Mouse (Mus musculus) embryo, embryonic 11 days (tissue): ENCODE measurements around the gene Plekhm1.

Source experiments
- DNase-seq: peaks from one replicate; pipeline ENCODE4 v3.0.0-alpha.2; 2015

Plekhm1 gene

DNA sequence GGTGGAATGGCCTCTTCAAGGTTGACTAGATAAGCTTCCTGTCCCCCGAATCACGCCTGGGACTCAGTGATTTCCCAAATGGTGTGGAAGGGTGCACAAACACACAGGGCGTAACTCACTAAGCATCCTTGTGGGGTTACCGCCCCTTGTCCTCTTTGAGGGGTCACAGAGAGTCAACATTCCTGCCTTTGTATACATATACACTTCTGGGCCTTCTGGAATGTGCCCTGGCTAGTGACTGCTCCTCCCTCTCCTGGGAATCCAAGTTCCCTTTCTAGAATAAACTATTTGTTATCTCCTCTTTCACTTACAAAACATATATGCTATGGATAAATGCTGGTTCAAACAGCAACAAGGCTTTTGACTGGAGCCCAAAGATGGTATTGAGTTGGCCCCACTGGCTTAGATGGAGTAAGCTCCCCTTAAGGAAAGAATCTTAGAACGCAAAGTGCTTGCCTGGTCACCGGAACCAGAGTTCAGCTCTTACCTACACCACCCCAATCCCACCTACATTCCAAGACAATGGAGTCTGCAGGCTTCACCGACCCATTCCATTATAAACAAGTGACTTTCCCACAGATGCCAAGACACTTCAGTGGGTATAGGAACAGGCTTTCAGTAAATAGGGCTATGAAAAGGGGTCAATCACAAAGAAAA lies 24.5 kb downstream of the Plekhm1 start:
- no peak for DNase-seq

GRCm38 (mm10) chr11:103386827-103387226 lies 25.7 kb downstream of the Plekhm1 start:
- no peak for DNase-seq

DNA sequence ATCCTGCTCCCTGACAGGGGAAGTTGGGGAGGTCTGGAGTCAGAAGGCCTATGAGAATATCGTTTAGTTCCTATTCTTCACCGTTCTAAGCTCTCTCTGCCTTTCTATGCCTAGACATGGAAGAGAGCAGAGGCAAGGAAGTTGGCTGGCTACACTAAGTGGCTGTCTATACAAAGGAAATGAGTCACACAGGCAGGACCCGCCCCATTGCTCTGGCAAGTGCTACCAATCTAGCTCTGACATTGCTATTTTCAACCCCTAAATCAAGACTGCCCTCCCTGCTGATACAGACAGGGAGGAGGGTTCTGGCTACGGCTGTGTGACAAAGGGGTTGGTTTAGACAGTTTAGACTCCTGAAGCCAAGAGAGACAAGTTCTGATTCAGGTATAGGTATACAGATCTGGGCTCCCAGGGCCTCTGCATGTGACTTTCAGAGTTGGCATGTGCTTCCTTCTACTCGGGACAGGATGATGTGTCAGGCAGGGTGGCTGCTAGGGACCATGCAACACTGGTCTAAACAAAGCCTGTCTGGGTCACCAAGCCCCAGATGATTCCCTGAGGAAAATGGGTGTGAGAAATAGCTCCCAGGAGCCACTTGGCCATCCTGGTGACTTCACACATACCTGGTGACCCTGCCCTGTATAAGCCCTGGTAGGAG lies 30.4 kb downstream of the Plekhm1 start:
- DNase-seq = no peak

GRCm38 (mm10) chr11:103381505-103381904 lies 31.0 kb downstream of the Plekhm1 start:
- DNase-seq = no peak

- no peak for DNase-seq
These were observed 32.0 kb downstream of the Plekhm1 start for GRCm38 (mm10) chr11:103380460-103380859.

DNA sequence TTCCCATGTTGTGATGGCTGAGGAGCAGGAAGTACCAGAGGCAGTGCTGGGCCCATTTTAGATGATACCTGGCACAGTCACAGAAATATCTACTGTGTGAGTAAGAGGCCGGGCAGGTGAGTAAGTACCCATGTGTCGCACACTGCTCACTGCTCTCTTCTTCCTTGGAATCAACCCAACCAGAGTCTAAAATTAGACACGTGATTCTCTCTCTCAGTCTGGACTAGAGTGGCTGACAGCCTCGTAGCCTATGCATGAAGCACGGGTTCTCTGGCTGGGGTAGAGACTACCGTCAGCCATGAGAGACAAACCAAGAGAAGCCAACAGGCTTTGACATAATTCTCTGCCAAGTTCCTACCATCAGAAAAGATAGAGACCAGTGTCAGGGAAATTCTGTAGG lies 34.1 kb downstream of the Plekhm1 start:
- no peak for DNase-seq

GRCm38 (mm10) chr11:103375772-103376171 lies 36.7 kb downstream of the Plekhm1 start:
- no peak for DNase-seq

DNA sequence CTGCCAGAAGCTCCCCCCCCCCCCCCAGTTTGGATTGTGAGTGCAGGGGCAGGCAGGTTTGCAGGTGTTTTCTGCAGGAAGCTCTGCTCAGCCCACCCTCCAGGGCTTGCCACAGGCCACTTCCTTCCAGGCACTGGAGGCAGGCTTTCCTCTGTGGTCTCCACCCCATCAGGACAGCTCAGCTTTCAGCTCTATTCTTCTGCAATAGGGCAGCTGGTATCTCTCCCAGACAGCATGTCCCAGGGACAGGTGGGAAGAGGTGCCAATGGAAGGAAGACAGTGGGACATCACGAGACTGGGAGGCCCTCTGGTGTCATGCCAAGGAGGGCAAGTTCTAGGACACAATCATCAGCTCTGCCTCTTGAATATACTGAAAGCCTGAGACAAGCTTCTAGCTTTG lies 37.2 kb downstream of the Plekhm1 start:
- no peak for DNase-seq

GRCm38 (mm10) chr11:103373922-103374321 lies 38.6 kb downstream of the Plekhm1 start:
- no peak for DNase-seq

DNA sequence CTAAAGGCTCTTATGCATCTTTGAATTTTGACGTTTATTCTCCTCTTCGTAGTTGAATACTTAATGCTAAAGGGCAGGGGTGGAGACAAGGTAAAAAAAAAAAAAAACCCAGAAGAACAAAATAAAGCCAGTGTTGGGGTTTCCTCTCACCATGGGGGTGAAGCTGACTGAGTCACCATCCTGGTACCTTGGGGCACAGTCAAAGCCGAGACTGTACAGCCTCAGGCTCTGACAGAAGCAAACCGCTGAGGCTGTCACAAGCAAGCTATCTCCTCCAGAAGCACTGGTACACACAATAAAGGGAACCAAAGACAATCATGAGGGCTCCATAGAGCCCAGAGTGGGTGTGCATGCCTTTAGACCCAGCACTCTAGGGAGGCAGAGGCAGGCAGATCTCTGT lies 39.9 kb downstream of the Plekhm1 start:
- no peak for DNase-seq

- no peak for DNase-seq
These were observed 40.4 kb downstream of the Plekhm1 start for GRCm38 (mm10) chr11:103372068-103372467.

- DNase-seq = no peak
These were observed 41.3 kb downstream of the Plekhm1 start for GRCm38 (mm10) chr11:103371222-103371539.

DNA sequence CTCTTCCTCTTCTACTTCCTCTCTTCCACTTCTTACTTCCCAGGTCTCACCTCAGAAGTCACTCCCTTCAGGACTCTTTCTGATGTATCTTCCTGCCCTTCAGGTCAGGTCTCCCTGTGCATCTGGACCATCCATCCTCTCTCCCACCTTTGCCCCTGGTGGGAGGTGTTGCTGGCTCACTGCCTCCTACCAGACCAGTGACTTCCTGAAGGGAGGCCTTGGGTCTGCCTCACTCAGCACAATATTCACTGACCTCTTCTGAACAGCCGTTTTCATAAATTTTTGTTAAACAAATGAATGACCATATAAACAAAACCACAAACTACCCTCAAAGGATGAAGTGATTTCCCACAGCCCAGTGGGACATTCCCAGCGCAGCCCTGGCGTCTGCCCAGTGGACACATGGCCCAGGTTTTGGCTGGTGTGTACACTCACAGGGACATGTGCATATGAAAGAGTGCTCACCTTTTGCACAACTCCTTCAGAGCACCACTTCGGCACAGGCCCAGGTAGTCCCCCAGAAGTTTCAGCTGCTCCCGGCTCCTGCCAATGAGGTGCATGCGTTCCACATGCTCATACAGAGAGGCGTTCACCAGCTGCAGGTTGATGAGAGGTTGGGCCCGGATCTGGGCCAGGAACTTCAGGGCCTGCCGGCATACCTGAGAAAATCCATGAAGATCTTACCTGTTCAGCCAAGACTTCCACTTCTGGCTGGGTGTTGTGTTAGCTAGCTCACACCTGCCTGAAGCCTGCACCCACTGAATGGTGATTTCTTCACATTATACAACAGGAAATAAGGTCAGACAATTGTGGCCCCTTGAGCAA lies 41.9 kb downstream of the Plekhm1 start:
- no peak for DNase-seq

DNA sequence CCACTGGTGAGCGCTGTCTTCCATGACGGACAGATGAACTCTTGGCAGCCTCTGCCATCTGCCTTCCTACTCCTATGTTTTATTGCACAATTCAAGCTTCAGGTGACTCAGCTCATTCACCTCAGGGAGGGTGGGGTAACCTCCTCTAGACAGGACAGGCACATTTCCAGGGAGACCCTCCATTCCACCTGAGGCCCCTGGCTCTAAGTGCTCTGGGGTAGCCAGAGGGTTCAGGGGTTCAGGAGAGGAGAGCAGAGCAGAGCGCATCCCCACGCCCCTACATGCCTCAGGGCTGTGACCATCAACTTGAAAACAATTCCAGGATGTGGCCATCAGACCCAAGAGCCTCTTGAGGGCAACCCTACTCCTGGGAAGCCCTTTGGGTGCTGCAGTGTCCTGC lies 47.0 kb downstream of the Plekhm1 start:
- no peak for DNase-seq

DNA sequence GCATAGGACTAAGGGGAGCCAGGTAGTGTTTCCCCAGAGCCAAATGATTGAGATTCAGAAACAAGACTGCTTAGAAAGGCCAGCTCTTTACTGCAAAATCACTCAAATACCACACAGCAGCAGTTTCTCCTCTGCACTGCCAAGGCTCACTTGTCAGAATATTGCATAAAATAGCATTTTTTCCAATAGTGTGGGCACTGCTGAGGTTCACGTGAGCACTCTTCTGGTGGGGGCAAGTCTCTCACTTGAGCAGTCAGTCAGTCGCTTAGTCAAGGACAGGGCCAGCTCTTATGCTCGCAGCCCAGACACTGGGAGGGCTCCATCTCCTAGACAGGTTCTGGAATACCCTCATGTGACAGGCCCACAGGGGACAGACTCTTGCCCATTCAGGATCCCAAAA lies 47.5 kb downstream of the Plekhm1 start:
- no peak for DNase-seq

GRCm38 (mm10) chr11:103364335-103364734 lies 48.2 kb downstream of the Plekhm1 start:
- DNase-seq = no peak

GRCm38 (mm10) chr11:103363214-103364148 lies 49.0 kb downstream of the Plekhm1 start, which contains the start of gene Arhgap27:
Gene Arhgap27, minus strand, starts transcription at chr11:103363692.
- DNase-seq = peak; percentile 67

- peak; percentile 42 for DNase-seq
These were observed 49.8 kb downstream of the Plekhm1 start for GRCm38 (mm10) chr11:103362521-103363181.

GRCm38 (mm10) chr11:103362054-103362432 lies 50.4 kb downstream of the Plekhm1 start:
- peak; percentile 63 for DNase-seq

DNA sequence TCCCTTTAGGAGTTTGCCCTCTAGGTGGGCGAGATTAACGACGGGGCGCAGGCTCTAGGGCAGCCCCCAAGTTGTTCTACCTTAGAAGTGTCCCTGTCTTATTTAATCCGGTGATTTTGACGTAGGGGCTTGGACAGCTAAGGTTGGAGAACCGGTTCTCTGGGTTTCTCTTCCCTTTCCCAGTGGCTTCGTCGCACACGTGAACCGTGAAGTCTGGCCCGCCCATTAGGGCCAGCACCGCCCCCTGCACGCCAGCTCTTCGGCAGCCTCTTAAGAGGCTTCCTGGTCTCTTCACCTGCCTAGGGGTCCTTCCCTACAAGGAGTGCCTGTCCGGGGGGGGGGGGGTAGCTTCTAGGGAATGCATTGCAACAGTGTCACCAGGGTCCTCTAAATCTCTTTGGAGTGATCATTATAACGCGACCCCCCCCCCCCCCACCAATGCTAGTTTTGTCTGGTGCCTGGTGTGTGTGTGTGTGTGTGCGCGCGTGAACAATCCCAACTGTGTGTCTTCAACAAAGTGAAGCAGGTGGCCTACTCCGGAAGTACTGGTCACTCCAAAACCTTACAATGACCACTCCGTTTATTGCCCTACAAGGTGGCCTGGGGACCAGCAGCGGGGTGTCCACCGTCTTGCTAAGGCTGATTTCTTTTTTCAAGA lies 51.0 kb downstream of the Plekhm1 start:
- DNase-seq = peak; percentile 64

DNA sequence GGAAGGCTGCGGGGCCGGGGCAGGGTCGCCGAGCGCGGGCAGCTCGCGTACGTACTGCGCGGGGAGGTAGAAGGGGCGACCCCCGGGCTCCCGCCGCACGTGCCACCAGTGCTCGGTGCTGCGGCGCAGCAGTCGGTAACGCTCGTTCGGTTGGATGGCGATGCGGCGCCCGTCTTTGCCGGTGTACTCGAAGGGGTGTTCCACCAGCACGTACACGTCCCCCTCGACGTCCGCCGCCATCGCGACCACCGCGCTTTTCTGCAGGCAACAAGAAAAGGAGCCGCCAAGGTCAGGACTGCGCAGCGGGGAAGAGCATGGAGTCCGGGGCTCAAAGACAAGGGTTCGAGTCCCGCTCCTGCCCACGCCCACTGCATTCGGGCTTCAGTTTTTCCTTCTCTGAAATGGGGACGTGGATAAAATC lies 51.8 kb downstream of the Plekhm1 start:
- DNase-seq = peak; percentile 45
